Mouse (Mus musculus) cerebral cortex, adult 2 months (tissue): ENCODE measurements around the gene Prkaa2.

Source experiments
- WGBS: fragments of 180-500 bp; shearing (Covaris S2); methylation state at CpG from one replicate; pipeline ENCODE4 v1.1.7; 2018; 5-methylcytosine and 5-hydroxymethylcytosine counted together

The Prkaa2 gene

DNA sequence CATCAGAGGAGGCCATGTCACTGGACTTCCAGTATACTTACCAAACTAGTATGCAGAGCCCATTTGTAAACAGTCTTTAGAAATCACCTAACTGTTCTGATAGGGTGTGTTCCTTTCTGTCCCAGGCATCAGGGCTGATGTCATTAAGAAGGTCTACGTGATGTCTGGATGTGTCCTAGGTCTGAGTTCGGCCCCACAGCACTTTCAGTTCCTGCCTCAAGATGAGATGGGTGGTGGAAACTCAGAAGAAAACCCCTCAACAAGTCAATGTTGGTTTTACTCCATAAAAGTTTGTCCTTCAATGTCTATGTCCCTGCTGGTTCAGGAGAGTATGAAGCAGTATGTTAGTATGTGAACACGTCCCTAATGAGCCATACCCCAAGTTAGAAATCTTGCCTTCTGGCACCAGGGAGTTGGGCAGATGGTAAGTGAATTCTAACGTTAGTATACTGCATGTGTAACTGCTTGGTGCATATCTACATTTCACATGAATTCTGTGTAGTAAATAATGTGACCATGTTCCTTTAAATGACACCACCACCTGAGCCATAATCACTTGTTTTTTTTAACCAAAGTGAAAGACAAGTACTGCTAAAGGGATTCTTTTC is 93.6 kb downstream of the Prkaa2 start:
- 70% methylated on average over 4 of the region's 4 CpGs for WGBS

DNA sequence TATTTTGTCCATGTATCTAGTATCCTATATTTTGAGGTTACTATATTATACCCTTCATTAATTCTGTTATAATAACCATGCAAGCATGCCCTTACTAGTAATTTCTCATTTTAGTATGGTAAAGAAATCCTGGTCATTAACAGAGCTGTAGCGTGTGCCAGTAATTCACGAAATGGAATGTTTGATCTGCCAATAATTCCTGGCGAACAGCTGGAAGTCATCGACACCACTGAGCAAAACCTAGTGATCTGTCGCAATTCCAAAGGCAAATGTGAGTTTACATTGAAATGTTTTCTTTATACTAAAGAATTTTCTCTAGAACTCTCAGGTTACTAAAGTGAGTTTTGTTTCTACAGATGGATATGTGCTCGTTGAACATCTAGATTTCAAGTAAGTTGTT is 94.2 kb downstream of the Prkaa2 start:
- WGBS: 74% methylated on average over 6 of the region's 6 CpGs

DNA sequence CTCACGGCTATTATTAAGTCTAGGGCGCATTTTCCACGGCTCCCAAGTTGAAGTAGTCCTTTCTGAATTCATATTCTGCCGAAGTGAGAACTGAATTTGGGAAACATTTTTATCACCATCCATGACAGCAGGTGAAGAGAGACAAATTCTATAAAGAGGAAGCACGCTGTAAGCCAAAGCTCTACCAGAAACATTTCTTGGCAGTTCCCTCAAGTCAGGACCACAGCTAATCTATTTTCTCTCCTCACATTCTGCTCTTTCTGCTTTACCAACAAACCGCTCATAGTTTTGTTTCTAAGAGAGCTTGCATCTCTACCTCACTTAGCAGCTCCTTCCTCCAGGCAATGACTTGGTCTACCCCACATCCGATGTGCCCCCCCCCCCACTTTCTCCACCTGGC is 96.0 kb downstream of the Prkaa2 start:
- WGBS: 52% methylated on average over 7 of the region's 7 CpGs

DNA sequence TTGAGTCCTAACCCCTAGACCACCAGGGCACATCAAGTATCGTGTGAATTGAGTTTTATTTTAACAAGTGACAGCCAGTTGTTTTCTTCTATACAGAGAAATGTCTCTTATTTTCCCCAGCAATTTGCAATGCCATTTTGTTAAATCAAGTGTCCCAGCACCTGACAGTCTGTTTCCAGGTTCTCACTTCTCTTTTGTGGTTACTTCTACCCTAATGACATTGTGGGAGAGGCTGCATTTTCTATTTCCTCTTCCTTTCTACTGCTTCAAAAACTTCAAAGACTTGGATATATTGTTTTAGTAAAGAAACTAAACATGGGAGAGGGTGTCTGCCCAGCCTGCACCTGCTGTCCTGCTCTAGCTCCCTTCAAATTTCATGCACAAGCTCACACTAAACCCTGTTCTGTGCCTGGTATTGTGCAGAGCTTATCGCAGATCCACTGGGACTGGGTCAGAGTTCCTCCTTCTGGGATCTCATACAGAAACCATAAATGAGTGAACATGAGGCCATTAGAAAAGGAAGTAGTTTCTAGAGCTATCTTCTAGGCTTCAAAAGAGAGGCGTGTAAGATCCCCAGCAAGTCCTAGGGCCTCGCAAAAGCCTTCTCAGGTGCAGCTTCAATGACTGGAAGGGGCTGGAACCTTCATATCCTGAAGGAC is 102.2 kb downstream of the Prkaa2 start:
- WGBS: 89% methylated on average over 4 of the region's 4 CpGs

DNA sequence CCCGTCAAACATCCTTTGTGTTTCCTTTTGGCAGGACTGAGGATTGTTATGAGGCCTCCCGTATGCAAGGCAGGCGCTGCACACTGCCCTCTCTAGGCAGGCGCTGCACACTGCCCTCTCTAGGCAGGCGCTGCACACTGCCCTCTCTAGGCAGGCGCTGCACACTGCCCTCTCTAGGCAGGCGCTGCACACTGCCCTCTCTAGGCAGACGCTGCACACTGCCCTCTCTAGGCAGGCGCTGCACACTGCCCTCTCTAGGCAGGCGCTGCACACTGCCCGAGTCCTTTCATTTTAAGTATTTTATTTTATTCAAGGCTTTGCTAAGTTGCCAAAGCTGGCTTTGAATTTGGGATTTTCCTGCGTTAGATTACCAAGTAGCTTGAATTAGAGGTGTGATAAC is 105.0 kb downstream of the Prkaa2 start:
- 82% methylated on average over 12 of the region's 12 CpGs for WGBS

DNA sequence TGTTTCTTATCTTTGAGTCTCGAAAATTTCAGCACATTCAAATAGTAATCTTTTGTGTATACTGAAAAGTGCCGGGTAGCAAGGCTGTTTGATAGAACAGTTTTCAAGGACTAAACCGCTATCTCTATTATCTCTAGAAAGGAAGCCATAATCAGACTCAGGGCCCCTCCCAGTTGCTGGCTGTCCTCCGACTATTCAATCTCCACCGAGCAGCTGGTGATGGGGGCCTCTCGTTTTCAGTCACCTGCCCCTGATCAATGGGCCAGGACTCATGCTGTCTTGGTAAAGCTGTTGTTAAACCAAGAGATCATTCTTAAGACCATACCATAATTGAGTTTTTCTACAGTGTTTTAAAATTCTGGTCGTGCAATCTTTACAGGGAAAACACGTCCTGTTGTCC is 105.6 kb downstream of the Prkaa2 start:
- WGBS: 66% methylated on average over 8 of the region's 8 CpGs

DNA sequence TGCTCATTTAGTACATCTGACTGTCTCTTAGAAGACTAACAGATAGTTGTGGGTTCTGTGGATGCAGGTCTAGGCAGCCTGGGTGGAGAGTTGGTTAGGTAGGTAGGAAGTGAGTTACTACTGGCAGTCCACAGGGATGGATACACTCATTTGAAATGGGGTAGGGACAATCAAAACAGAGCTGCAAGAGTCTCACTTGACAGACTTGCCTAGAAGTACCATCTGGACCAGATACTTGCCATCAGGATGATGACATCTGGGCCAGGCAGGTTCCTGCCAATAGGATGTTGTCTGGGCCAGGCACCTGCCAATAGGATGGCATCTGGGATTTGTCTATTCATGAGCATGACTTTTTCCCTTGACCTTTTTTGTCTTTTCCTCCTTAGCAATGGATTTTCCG is 108.0 kb downstream of the Prkaa2 start:
- WGBS: 71% methylated on average over 1 of the region's 1 CpGs

DNA sequence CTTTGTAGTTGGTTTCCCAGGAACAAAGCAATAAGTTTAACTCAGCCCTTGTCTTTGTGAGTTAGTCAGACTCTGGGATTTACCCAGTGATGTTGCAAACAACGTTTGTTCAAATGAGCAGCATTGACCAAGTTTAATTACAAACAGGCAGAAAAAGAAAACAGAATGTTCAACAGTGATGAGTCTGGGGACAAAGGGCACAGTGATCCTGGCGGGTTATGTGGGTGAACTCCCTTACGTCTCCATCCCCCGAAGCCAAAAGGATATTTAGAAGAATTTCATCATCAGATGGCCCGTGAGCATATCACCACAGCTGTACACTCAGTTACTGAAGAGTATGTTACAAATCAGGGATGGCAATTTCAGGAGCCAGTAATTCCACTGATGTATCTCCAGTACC is 110.0 kb downstream of the Prkaa2 start:
- WGBS: 64% methylated on average over 5 of the region's 5 CpGs

DNA sequence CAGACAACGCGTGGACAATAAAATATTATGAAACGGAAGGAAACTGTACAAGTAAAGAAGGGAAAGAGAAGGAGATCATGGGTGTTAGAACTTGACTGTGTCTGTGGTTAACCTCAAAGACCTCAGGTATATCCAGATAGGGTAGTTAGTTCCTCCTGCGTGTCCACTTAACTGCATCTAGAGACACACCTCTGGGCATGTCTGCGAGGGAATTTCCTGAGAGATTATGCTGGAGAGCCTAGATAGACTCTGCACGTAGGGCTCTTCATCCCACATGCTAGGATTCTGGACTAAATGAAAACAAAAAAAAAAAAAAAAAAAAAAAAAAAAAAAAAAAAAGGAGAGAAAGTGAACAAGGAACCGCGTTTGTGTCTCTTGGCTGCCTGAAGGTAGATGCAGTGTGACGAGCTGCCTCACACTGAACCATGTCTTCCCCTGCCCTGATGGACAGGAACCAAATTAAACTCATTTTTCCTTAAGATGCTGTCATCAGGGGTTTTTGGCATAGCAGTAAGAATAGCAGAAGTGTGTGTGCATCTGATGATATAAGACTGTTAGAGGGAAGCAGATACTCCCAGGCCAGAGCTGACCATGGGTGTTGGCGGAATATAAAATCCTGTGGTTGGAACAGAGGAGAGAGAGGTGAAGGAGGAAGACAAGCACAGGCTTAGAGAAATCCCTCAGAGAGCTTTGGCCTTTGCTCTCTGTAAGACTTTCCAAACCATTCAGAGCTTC is 116.4 kb downstream of the Prkaa2 start:
- WGBS: 79% methylated on average over 10 of the region's 10 CpGs

DNA sequence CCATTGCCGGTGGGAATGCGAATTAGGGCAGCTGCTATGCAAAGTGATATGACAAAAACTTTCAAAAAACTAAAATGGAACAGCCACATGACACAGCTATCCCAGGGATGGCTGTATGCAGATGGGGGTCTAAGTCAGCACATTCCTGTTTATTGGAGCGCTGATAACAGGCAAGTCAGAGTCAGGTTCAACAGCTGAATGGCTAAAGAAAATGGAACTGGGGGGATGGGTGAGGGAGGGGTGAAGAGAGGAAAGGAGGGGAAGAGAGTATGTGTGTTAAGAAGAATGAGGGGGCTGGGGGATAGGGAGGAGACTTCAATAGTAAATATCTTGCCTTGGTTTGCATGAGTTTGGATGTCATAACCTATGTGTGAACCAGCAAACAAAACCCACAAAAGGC is 117.4 kb downstream of the Prkaa2 start:
- WGBS: 79% methylated on average over 3 of the region's 3 CpGs

DNA sequence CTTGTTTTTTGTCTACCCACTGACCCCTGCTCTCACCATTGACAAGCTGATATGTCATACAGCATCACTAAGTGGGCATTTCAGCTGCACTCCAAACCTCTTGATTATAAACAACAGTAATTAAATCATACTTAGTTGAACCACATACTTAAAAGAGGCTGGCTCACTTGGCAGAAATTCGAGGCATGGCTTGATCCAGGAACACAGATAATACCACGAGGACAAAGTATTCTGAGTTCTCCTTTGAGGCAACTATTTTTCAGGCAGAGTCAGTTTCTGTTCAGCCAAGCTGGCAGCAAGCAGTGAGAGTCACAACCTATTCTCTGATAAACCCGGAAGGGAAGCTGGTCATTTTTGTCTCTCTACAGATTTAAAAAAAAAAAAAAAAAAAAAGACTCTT is 119.0 kb downstream of the Prkaa2 start:
- WGBS: 60% methylated on average over 3 of the region's 3 CpGs

DNA sequence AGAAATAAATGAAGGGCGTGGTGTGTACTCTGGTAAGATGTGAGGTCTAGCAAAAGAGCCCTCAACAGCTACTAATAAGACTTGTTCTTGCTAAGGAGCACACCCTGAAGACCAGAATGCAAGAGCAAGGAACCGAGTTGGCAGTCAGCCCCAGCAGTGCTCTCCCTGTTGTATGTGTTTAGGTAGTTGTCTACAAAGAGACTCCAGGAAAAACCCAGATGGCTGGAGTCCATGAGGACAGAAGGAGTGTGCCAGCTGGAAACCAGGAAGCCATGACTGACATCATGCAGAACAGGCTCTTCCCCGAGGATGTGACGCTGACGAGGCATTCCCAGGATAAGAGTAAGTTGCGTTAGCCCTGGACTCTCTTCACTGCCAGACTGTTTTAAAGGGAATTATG is 119.7 kb downstream of the Prkaa2 start:
- 68% methylated on average over 6 of the region's 6 CpGs for WGBS

DNA sequence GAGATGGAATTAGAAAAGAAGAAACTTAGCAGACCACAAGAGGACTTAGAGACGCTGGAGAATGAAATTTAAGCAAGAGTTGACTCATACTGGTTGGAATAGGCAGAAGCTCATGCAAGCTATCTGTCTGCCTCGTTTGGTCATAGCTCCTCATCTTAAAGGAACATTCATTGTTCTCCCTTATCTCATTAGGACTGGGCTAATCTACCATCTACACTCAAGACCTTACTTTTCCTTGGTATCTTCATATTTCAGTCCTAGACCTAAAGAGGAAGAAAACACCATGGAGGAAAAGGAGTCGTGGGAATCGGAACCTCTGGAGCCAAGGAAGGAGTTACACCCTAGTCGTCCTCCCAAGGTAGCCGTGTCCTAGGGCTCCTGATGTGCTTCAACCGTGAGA is 121.0 kb downstream of the Prkaa2 start:
- WGBS: 90% methylated on average over 7 of the region's 7 CpGs

DNA sequence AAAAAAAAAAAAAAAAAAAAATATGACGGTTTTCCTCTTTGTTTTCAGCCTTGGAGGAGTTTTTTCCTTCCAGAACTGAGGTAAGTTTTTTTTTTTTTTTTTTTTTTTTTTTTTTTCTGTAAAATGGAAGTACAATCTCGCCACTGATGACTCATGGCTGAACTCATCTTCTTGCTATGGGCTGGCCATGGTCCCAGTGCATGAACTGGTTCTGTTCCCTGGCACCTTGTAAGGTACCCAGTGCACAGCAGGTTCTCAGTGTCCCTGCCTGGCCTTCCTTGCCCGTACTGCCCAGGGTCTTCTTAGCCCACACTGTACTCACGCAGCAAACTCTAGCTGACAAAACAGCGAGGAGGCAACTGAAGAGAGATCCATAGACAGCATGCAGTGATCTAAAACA is 121.6 kb downstream of the Prkaa2 start:
- WGBS: 67% methylated on average over 5 of the region's 5 CpGs

DNA sequence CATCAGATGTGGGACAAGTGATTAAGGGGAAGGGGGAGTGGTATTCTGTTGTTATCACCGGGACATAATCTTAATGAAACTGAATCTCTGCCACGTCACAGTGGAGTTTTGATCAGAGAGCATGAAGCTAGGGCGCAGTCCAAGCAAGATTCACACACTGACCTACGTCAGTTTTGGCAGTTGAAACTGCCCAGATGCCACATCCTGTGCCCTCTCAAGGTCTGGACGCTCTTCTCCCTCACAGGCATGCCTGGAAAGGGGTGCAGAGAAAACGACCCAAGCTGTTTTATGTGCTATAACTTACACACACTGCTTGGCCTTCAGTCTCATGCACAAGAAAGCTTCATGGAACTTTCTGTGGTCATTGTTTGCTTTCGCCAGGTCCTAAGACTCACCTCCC is 122.1 kb downstream of the Prkaa2 start:
- WGBS: 79% methylated on average over 7 of the region's 7 CpGs

DNA sequence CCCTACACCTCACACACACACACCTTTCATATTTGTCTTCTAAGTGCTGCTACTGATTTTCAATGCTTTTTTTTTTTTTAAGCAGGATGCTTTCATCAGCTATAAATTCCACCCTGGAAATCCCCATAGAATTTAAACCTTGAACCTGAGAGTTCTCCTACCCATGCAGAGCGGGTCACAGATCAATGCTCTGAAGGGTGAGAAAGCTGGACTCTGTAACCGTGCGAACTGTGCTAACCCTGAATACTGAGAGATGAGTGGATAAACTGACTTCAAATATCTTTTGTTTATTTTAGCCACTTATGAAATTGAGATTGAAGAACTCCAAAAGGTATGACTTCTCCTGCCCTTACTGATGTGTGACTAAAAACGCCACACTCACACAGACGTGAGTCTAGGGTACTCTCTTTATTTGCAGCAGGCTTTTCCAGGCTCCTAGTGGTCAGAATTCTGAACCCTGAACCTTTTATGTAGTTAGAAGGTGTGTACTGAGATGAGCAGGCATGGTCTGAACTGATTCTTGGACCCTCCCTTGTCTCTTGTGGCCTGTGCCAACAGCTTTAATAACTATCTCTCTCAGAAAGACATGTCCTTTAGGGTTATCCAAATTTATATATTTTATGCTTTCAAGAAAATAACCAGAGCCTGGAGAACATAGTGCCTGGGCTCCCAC is 123.6 kb downstream of the Prkaa2 start:
- 91% methylated on average over 5 of the region's 5 CpGs for WGBS
